In the genomic region with DNA sequence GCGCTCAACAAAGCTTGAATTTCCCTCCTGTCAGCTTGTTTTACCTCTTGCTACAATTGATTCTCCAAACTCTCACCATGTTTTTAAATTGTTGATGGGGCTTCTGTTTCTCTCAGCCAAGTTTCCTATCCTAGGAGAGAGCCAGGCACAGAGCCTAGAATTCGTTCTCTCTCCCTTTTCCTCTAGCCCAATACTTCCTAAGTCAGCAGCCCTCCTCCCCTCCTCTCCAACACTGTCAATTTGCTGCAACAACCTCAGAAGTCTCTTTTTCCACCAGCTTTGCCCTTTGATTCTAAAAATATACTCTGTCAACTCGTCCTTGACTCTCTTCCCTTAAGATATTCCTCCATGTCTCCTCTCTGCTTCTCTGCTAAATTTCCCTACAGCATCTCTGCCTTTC, we compare ENCODE assay signal across 23 mouse cellular contexts. TPM values are rescaled to one million over a fixed set of nuclear protein-coding genes. Genes with fewer than 3 reads are reported as not detected.
"Had no signal": no experiment of that assay in that cellular context is flagged by ENCODE, and none has a peak within 500 bp of the region (broad histone marks: within the 10 kb centered on the region; RNA-seq: fewer than 3 reads in every experiment).

No protein-coding gene starts in this region.

- DNase-seq: liver, postnatal 0 days; lung, adult 2 months; lung, postnatal 14 days; right cerebral cortex, postnatal 14 days; thymus, postnatal 4 days had no signal

- H3K4me3 ChIP-seq: lung, embryonic 15.5 days; midbrain, embryonic 13.5 days; midbrain, embryonic 15.5 days; neural tube, embryonic 12.5 days; stomach, embryonic 15.5 days had no signal

- H3K36me3 ChIP-seq: lung, embryonic 15.5 days; midbrain, embryonic 13.5 days; midbrain, embryonic 15.5 days; neural tube, embryonic 12.5 days; stomach, embryonic 15.5 days had no signal

- ATAC-seq: liver, postnatal 0 days; lung, postnatal 0 days; midbrain, embryonic 13.5 days; midbrain, embryonic 15.5 days had no signal

- H3K4me2 ChIP-seq: lung, embryonic 15.5 days; midbrain, embryonic 11.5 days; midbrain, embryonic 13.5 days; midbrain, embryonic 15.5 days; neural tube, embryonic 12.5 days; stomach, embryonic 15.5 days had no signal

- H3K27ac ChIP-seq: lung, embryonic 15.5 days; macrophage; midbrain, embryonic 13.5 days; midbrain, embryonic 15.5 days; neural tube, embryonic 12.5 days; stomach, embryonic 15.5 days; stomach, postnatal 0 days had no signal

- H3K27me3 ChIP-seq: lung, embryonic 15.5 days; midbrain, embryonic 13.5 days; midbrain, embryonic 15.5 days; neural tube, embryonic 12.5 days; stomach, embryonic 15.5 days had no signal

- H3K9ac ChIP-seq: liver, postnatal 0 days; lung, embryonic 15.5 days; midbrain, embryonic 13.5 days; midbrain, embryonic 15.5 days; neural tube, embryonic 12.5 days; stomach, embryonic 15.5 days had no signal

- H3K9me3 ChIP-seq: lung, embryonic 15.5 days; megakaryocyte, embryonic 14.5 days; midbrain, embryonic 13.5 days; midbrain, embryonic 15.5 days; neural tube, embryonic 12.5 days; stomach, embryonic 15.5 days had no signal

- H3K4me1 ChIP-seq: lung, embryonic 15.5 days; midbrain, embryonic 13.5 days; midbrain, embryonic 15.5 days; neural tube, embryonic 12.5 days; stomach, embryonic 15.5 days had no signal

RNA-seq across cellular contexts. Expression of gene Wdr64, which starts 1.0 kb away (rescaled TPM):
- total RNA-seq: megakaryocyte progenitor cell, adult 5-6 weeks; midbrain, postnatal 0 days; monocyte, adult 5-6 weeks; neutrophil, adult 5-6 weeks had no signal
- polyA plus RNA-seq: liver, postnatal 0 days; lung, adult 2 months; lung, embryonic 15.5 days; lung, postnatal 0 days; macrophage; midbrain, embryonic 11.5 days; midbrain, embryonic 13.5 days; midbrain, embryonic 15.5 days; midbrain, postnatal 0 days; neural tube, embryonic 12.5 days; neural tube, embryonic 14.5 days; spleen, adult 2 months; stomach, embryonic 15.5 days; stomach, postnatal 0 days; thymus, adult 2 months; urinary bladder, adult 2 months had no signal
